Mouse (Mus musculus) kidney, adult 2 months (tissue): Measurements from ENCODE around the gene Hoxb3. TPM values are rescaled to one million over a fixed set of nuclear protein-coding genes. Genes with fewer than 3 reads are reported as not detected.

Source experiments
- DNase-seq: peaks from one replicate; pipeline ENCODE4 v3.0.0; 2021
- H3K27ac ChIP-seq: fragments of 200-500 bp; 2 replicates; pipeline ENCODE4 v1.5.1; 2012; ENCODE audit warnings: low read depth, low read length, control low read depth, inconsistent platforms; ENCODE audit not compliant: insufficient read depth
- H3K27me3 ChIP-seq: fragments of 200-500 bp; replicated peaks from 2 replicates; pipeline ENCODE4 v1.6.1; 2012; ENCODE audit warnings: mild to moderate bottlenecking, moderate library complexity, low read length, inconsistent platforms; ENCODE audit not compliant: control insufficient read depth, insufficient read depth
- H3K36me3 ChIP-seq: fragments of 200-500 bp; 2 replicates; pipeline ENCODE4 v1.6.1; 2012; ENCODE audit warnings: mild to moderate bottlenecking, moderate library complexity, low read length, inconsistent platforms; ENCODE audit not compliant: control insufficient read depth, insufficient read depth
- H3K4me1 ChIP-seq: fragments of 200-500 bp; 2 replicates; pipeline ENCODE4 v1.6.1; 2011; ENCODE audit warnings: low read length; ENCODE audit not compliant: control insufficient read depth, insufficient read depth
- H3K4me3 ChIP-seq: fragments of 200-500 bp; 2 replicates; pipeline ENCODE4 v1.5.1; 2011; ENCODE audit warnings: mild to moderate bottlenecking, low read depth, low read length, control low read depth; ENCODE audit not compliant: insufficient read depth
- CTCF ChIP-seq: fragments of 200-500 bp; conservative IDR thresholded peaks from 2 replicates; pipeline ENCODE4 v1.5.1; 2011; ENCODE audit warnings: low read depth, mild to moderate bottlenecking, control low read depth, low read length, moderate library complexity, mixed read lengths; ENCODE audit not compliant: insufficient read depth, insufficient read length
- POLR2A ChIP-seq: fragments of 200-500 bp; IDR thresholded peaks from one replicate; pipeline ENCODE4 v1.6.1; 2011; ENCODE audit warnings: low read depth, low read length, control low read depth
- WGBS: fragments of 180-500 bp; shearing (Covaris S2); methylation state at CpG from one replicate; pipeline ENCODE4 v1.1.7; 2018; 5-methylcytosine and 5-hydroxymethylcytosine counted together
- polyA plus RNA-seq: library from polyadenylated mRNA; depleted of rRNA; stranded (reverse); fragments of >200 nt; gene quantifications from 2 replicates; pipeline ENCODE4 v1.2.3, GENCODE M21; 2012

The Hoxb3 gene
- polyA plus RNA-seq, 1 experiment, result 10.1 TPM

- peaks cover 13% of the 10 kb centered on the region; the same call in 1 of the 2 replicates for H3K4me1 ChIP-seq
- H3K27ac ChIP-seq, result peak overlapping the region; percentile 95
- WGBS, result 3% methylated on average over 34 of the region's 34 CpGs
- H3K27me3 ChIP-seq, result no peaks in the 10 kb centered on the region
- DNase-seq, result peak; percentile 85
- no peak for TF ChIP-seq POLR2A
- no peak for TF ChIP-seq CTCF
- no peaks in the 10 kb centered on the region for H3K36me3 ChIP-seq
- peak overlapping the region; percentile 60 for H3K4me3 ChIP-seq
Measured at GRCm38 (mm10) chr11:96314671-96315343, 8.3 kb upstream of the Hoxb3 start.

DNA sequence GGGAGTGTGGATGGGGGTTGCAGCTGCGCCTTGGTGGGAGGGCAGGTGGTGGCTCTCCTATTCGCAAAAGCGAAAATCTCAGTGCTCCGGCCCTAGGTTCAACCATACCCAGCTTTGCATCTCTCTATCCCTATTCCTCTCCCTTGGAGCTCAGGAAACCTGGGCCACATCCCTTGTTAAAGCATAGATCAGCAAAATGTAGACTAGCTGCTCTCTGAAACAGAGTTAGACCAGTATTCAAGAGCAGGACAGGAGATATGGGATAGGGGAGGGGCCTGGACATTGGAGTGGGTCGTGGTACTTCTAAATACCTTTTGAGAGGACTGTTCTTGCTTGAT lies 7.8 kb upstream of the Hoxb3 start:
- DNase-seq, result no peak
- Histone ChIP-seq H3K36me3 (no peaks in the 10 kb centered on the region), H3K4me1 (peaks cover 9% of the 10 kb centered on the region; the same call in 1 of the 2 replicates), H3K27me3 (no peaks in the 10 kb centered on the region), H3K4me3 (peak overlapping the region; percentile 60), H3K27ac (peak overlapping the region; percentile 95)
- TF ChIP-seq CTCF (no peak), POLR2A (no peak)
- WGBS, result 18% methylated on average over 5 of the region's 5 CpGs

GRCm38 (mm10) chr11:96316696-96317607 lies 6.2 kb upstream of the Hoxb3 start:
- 24% methylated on average over 18 of the region's 18 CpGs for WGBS
- no peak for DNase-seq
- peaks cover 9% of the 10 kb centered on the region; the same call in 1 of the 2 replicates for H3K4me1 ChIP-seq
- H3K36me3 ChIP-seq, result peaks cover 1% of the 10 kb centered on the region; the same call in 1 of the 2 replicates
- H3K27ac ChIP-seq, result peak overlapping the region; percentile 86
- H3K27me3 ChIP-seq, result no peaks in the 10 kb centered on the region
- H3K4me3 ChIP-seq, result no peak overlapping the region
- no peak for TF ChIP-seq CTCF
- no peak for TF ChIP-seq POLR2A

GRCm38 (mm10) chr11:96317608-96318367 lies 5.3 kb upstream of the Hoxb3 start, which contains the start of gene Hoxb4:
TSS of gene Hoxb4 (plus strand) at chr11:96318267.
- peak within 1 kb of the TSS; percentile 99 for H3K27ac ChIP-seq
- H3K36me3 ChIP-seq, result peaks cover 1% of the 10 kb centered on the region; the same call in 1 of the 2 replicates
- H3K4me3 ChIP-seq, result peak within 1 kb of the TSS; percentile 92
- no peak for DNase-seq
- WGBS, result 12% methylated on average over 28 of the region's 28 CpGs
- H3K27me3 ChIP-seq, result no peaks in the 10 kb centered on the region
- H3K4me1 ChIP-seq, result peaks cover 9% of the 10 kb centered on the region; the same call in 1 of the 2 replicates
- TF ChIP-seq POLR2A (no peak), CTCF (no peak)

DNA sequence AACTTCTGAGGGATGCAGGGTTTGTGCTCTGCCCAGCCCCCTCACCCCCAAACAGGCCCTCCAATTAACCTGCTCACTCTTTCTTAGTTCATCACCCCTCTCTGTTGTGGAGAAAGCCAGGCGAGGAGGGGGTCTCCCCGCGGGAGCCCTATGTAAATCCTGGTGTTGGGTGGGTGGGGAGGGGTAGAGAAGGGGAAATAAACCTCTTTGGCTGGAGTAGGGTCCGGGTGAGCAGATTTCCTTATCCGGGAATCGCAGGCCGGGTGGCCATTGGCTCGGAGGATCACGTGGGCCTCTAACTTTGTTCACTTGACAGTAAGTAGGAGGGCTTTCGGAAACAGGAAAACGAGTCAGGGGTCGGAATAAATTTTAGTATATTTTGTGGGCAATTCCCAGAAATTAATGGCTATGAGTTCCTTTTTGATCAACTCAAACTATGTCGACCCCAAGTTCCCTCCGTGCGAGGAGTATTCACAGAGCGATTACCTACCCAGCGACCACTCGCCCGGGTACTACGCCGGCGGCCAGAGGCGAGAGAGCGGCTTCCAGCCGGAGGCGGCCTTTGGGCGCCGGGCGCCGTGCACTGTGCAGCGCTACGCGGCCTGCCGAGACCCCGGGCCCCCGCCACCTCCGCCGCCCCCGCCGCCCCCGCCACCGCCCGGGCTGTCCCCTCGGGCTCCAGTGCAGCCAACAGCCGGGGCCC lies 4.6 kb upstream of the Hoxb3 start:
- peak overlapping the region; percentile 99 for H3K27ac ChIP-seq
- peaks cover 1% of the 10 kb centered on the region; the same call in 1 of the 2 replicates for H3K36me3 ChIP-seq
- under 1% methylated on average over 45 of the region's 45 CpGs for WGBS
- no peaks in the 10 kb centered on the region for H3K27me3 ChIP-seq
- peak; percentile 95 for DNase-seq
- no peak for TF ChIP-seq CTCF
- TF ChIP-seq POLR2A, result no peak
- H3K4me3 ChIP-seq, result peak overlapping the region; percentile 92
- peaks cover 6% of the 10 kb centered on the region; the same call in 1 of the 2 replicates for H3K4me1 ChIP-seq
